Mouse (Mus musculus) gastrocnemius, adult 8-10 months (tissue): ENCODE results near the gene Sez6l2. TPM values are rescaled to one million over a fixed set of nuclear protein-coding genes. Genes with fewer than 3 reads are reported as not detected.
"Not testable (repeated sequence)": the region's sequence is repeated elsewhere in the genome, so short reads cannot be mapped to it uniquely, and the experiment has no call there.

Source experiments
- DNase-seq, 2 experiments: peaks; one replicate each; pipeline ENCODE4 v3.0.0; 2022; ENCODE audit warnings: low spot score in 2 of 2
- total RNA-seq, 4 experiments: library from RNA; stranded (reverse); gene quantifications; 2 replicates each; pipeline ENCODE4 v1.2.4; 2022

Sez6l2 gene
- total RNA-seq: 1 to 10 TPM in 1 of 4 experiments, under 1 TPM in 3; 0.19 to 1.1 (median 0.51) TPM

DNA sequence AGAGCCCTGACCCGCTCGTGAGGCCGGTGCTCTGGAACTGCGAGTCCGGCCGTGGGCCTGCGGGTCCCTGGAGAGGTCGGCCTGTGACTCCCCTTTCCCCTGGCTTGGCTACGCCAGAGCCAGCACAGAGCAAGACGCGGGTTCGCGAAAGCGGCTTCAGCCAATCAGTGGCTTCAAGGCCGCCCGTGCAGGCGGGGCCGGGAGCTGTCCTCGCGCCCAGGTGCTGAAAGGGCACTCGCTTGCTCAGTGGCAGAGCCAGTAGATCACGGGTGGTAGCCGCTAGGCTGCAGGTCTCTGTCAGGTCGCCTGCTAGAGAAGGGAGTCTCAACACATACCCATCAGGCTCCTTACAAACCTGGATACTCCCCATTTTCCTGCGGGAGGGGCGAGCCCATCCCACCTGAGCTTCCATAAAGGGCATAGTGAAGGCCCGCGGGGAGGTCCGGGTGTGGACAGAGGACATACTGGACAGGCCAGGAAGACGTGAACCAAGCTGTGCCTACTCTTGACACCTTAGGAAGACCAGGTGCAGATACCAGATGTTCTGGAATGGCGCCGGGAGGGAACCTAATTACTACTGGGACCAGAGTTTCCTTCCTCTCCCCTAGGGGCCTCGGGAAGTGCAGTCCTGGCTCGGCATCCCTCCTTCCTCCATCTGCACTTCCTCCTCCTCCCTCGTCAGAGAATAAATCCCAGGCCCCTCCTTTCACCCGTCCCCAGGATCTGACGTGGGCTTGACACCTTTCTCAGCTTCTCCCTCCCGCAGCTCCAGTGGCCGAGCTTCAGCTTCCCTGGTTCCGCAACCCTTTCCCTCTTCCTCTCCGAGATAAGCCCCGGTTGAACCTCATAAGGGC, at the start of gene Sez6l2:
Sez6l2 (plus strand) TSS at position 771 of the 854 bp plus-strand sequence.
- peak; percentile 65 for DNase-seq

GRCm38 (mm10) chr7:126905590-126905989, 44.8 kb upstream of the Sez6l2 start:
- no peak for DNase-seq

DNA sequence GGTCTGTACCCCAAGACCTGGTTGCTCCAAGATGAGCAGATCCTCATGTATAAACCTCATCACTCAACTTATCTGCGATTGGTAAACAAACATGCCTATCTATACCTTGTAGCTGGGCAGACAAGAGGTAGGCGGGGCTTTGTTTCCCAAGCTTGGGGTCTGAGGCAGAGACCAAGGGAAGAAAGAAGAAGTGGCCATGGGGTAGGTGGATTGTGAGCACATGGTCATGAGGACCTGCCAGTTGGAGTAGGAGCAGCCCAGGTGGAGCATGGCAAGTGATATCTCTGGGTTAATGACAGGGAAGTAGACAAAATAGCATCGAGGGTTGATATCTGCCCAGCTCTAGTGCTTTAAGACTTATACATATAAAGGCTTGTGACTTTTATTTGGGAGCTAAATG, 35.5 kb upstream of the Sez6l2 start:
- no peak for DNase-seq

DNA sequence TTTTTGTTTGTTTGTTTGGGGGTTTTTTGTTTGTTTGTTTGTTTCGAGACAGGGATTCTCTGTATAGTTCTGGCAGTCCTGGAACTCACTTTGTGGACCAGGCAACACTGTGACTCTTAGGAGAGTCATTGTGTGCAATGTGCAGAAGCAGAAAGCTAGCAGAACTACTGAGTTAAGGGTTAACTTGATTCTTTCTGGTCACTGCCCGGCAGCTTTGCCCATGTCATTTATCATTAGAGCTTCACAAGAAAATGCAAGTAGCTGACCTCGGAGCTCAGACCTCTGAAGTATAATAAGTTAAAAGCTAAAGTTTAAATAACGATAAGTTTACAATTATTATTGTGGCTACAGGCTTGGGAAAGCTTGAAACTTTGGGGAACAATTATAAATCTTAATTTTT, 32.0 kb upstream of the Sez6l2 start:
- not testable (repeated sequence) for DNase-seq

DNA sequence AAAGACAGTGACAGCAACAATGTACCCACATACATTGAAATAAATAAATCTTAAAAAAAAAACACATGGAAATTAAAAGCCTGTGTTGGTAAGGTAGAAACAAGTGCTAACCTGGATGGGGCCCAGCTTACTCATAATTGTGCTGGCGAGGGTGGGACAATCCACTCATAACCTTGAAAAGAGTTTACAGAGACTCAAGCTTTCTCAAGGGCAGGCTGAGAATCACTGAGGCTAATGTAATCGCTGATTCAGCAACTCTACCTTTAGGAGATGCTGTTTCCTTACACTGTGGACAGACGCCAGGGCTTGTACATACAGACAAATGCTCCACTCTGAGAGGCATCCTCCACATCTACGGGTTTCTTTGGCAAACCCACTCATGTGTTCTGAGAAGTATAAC, 30.4 kb upstream of the Sez6l2 start:
- no peak for DNase-seq

- no peak for DNase-seq
Observed at GRCm38 (mm10) chr7:126921563-126921962, 28.8 kb upstream of the Sez6l2 start.

DNA sequence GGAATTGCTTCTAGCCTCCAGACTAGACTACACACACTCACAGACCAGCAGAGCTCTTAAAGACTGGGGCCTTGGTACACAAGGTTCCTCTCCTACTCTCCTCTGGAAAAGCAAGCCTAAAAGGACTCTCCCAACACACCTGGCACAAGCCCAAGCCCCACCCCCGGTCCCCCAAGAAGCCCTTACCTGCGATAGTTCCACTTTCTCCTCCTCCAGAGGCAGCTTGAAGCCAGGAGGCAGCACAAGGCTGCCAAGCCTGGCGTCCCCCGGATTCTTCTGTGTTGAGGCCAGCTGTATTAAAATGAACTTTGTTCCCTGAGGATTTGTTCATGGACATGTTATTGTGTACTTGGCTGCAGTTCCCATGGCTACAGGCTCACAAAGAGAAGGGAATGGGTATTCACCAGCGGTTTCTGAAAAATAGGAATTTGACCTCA, 27.7 kb upstream of the Sez6l2 start, which contains the start of gene Tmem219:
Tmem219 (minus strand) TSS at position 294 of the 437 bp plus-strand sequence.
- peak; percentile 57 to 64 for DNase-seq

DNA sequence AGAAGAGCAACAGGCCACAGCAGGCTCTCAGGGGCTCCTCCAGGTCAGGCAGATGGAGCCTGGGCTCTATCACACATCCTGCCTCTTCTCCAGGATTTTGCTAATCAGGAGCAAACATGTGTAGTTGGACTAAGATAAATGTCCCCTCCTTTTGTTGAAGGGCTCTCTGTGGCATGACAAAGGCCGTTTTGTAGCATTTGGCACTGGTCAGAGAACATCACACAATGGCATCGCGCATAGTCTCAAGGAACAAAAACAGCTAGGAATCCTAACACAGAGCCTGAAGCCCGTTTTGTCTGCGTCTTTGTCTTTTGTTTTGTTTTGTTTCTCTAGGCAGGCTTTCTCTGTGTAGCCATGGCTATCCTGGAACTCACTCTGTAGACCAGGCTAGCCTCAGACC, 26.4 kb upstream of the Sez6l2 start:
- no peak for DNase-seq

GRCm38 (mm10) chr7:126926299-126926698, 24.1 kb upstream of the Sez6l2 start:
- no peak for DNase-seq

DNA sequence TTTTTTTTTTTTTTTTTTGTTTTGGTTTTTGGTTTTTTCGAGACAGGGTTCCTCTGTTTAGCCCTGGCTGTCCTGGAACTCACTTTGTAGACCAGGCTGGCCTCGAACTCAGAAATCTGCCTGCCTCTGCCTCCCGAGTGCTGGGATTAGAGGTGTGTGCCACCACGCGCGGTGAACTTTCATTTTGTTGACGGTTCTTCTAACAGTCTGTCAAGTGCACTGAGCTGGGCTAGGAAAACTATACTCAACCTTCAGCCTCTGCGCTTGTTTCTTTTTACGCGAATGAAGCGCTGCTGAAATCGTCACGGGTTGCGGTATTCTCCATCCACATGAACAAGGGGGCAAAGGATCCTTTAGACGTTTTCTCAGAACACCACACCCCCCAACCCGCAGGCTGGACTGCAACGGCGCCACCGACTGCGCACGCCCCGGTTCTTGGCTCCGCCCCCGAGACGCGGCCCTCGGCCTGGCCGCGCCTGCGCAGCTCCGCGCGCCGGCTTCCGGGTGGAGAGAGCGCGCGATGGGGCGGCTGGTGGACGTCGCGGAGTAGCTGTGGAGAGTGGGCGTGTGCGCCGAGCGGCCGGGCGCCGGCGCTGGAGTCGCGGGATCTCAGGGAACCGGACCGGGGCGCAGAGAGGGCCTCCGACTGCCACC, 21.9 kb upstream of the Sez6l2 start, which contains the start of gene Kctd13:
Kctd13 (plus strand) TSS at position 496 of the 654 bp plus-strand sequence.
- DNase-seq: peak; percentile 85 to 88

- DNase-seq: no peak
Observed at GRCm38 (mm10) chr7:126929046-126929445, 21.3 kb upstream of the Sez6l2 start.

GRCm38 (mm10) chr7:126932652-126933051, 17.7 kb upstream of the Sez6l2 start:
- no peak for DNase-seq

GRCm38 (mm10) chr7:126941171-126941570, 9.2 kb upstream of the Sez6l2 start:
- DNase-seq: no peak

- DNase-seq: no peak
Observed at GRCm38 (mm10) chr7:126941801-126942200, 8.6 kb upstream of the Sez6l2 start.

DNA sequence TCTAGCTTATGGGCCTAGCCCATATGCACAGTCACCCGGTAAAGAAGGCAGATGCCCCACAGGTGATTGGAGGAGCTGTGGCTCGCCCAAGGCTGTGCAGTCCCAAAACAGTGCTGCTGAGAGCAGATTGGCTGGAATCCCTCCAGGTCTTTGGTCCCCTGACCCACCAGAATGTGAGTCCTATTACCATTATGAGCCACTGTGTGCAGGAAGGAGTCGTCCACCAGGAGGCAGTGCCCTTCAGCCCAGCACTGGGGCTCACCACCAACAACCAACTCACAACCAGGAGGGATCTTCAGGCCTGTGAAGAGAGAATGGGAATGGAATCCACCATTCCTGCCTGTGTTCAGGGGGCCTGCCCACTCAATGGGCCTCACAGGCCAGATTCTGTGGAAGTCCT, 3.8 kb upstream of the Sez6l2 start:
- no peak for DNase-seq

- DNase-seq: no peak
Observed at GRCm38 (mm10) chr7:126948626-126949025, 1.7 kb upstream of the Sez6l2 start.

GRCm38 (mm10) chr7:126949403-126949792, 965 bp upstream of the Sez6l2 start, which contains the start of gene Asphd1:
Asphd1 (minus strand) TSS chr7:126949582.
- no peak for DNase-seq

- no peak for DNase-seq
Observed at GRCm38 (mm10) chr7:126950647-126951615, 568 bp downstream of the Sez6l2 start.

DNA sequence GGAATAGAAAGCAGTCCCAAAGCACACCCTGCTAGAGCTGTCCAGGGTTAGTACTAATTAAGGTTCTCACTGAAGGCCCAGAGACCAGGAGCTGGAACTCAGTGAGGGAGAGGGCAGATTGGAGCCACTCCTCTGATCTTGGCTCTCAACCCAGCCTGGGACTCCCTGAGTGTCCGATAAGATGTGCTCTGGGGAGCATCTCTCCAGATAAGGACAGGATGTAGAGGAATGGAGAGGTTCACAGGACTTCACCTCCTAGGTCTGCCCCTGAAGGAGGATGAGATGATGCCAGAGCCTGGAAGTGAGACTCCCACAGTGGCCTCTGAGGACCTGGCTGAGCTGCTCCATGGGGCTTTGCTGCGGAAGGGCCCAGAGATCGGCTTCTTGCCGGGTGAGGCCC, 1.4 kb downstream of the Sez6l2 start:
- no peak for DNase-seq

DNA sequence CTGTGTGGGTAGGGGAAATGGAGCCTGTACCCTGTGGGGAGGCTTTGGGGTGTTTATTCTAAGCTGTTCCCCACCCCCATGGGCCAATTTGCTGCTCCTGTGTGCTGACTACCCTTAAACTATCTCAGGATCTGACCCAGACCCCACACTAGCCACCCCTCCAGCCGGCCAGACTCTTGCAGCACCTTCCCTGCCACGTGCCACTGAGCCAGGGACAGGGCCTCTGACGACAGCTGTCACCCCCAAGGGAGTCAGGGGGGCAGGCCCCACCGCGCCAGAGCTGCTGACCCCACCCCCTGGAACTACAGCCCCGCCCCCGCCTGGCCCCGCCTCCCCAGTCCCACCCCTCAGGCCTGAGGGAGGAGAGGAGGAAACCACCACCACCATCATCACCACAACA, 2.3 kb downstream of the Sez6l2 start:
- no peak for DNase-seq

DNA sequence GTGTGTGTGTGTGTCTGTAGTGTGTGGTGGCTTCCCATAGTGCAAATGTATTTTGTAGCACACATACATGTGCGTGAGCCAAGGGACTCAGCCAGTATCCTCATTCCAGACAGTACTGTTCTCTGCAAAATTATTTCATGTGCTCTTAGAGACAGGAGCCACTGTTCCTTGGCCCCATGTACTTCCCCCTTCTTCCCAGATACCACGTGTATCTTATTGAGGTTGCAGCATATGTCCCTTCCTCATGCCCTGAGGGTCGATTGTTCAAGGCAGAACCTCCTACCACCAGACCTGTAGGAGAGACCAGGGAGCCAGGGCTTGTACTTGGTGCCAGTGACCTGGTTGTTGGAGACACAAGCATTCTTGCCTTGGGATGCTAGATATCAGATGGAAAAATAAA, 4.8 kb downstream of the Sez6l2 start:
- DNase-seq: no peak
